Mouse (Mus musculus) myocyte (in vitro differentiated cells): ENCODE measurements around the gene Cdk5rap3. TPM values are rescaled to one million over a fixed set of nuclear protein-coding genes. Genes with fewer than 3 reads are reported as not detected.

Source experiments
- H3K27me3 ChIP-seq: one replicate; pipeline ENCODE4 v1.6.1; 2011; ENCODE audit not compliant: control insufficient read depth, insufficient read depth, insufficient read length
- H3K36me3 ChIP-seq: one replicate; pipeline ENCODE4 v1.6.1; 2011; ENCODE audit not compliant: control insufficient read depth, insufficient read depth
- H3K4me2 ChIP-seq: one replicate; pipeline ENCODE4 v1.6.1; 2011; ENCODE audit warnings: low read depth, control low read depth
- H3K4me3 ChIP-seq: one replicate; pipeline ENCODE4 v1.5.1; 2011; ENCODE audit warnings: mild to moderate bottlenecking, control low read depth, moderate library complexity
- H3K79me2 ChIP-seq: one replicate; pipeline ENCODE4 v1.6.1; 2011; ENCODE audit not compliant: control insufficient read depth, insufficient read depth
- H3ac ChIP-seq: one replicate; pipeline ENCODE4 v1.6.1; 2011; ENCODE audit not compliant: control insufficient read depth, insufficient read length
- CEBPB ChIP-seq: IDR thresholded peaks from 2 replicates; pipeline ENCODE4 v1.6.1; 2011; ENCODE audit warnings: mild to moderate bottlenecking, moderate library complexity; ENCODE audit not compliant: poor library complexity, insufficient read depth, severe bottlenecking
- E2F4 ChIP-seq: IDR thresholded peaks from one replicate; pipeline ENCODE4 v1.6.1; 2011; ENCODE audit warnings: mild to moderate bottlenecking, control low read depth, moderate library complexity; ENCODE audit not compliant: insufficient read depth
- MAX ChIP-seq: IDR thresholded peaks from one replicate; pipeline ENCODE4 v1.6.1; 2011; ENCODE audit warnings: low read depth, mild to moderate bottlenecking, control low read depth
- MYOD1 ChIP-seq, 3 experiments: IDR thresholded peaks; one replicate each; pipeline ENCODE4 v1.6.1; 2011; ENCODE audit warnings: control low read depth in 2 of 3, low read depth in 2 of 3, mild to moderate bottlenecking in 2 of 3, moderate library complexity in 1 of 3; ENCODE audit not compliant: insufficient read length in 2 of 3, control insufficient read depth in 1 of 3
- MYOG ChIP-seq, 3 experiments: IDR thresholded peaks; one replicate each; pipeline ENCODE4 v1.6.1; 2011; ENCODE audit warnings: control low read depth in 2 of 3, low read depth in 2 of 3, mild to moderate bottlenecking in 2 of 3; ENCODE audit not compliant: insufficient read length in 2 of 3, control insufficient read depth in 1 of 3, insufficient read depth in 1 of 3
- POLR2A ChIP-seq: IDR thresholded peaks from one replicate; pipeline ENCODE4 v1.6.1; 2011; ENCODE audit warnings: low read depth, mild to moderate bottlenecking, control low read depth, moderate library complexity; ENCODE audit not compliant: insufficient read length
- POLR2AphosphoS2 ChIP-seq: IDR thresholded peaks from one replicate; pipeline ENCODE4 v1.6.1; 2011; ENCODE audit warnings: low read depth, control low read depth; ENCODE audit not compliant: insufficient read length
- REST ChIP-seq: IDR thresholded peaks from one replicate; pipeline ENCODE4 v1.6.1; 2011; ENCODE audit warnings: mild to moderate bottlenecking, control low read depth, moderate library complexity; ENCODE audit not compliant: insufficient read depth, insufficient read length
- TCF12 ChIP-seq: IDR thresholded peaks from one replicate; pipeline ENCODE4 v1.6.1; 2011; ENCODE audit warnings: mild to moderate bottlenecking, control low read depth; ENCODE audit not compliant: poor library complexity, insufficient read depth, severe bottlenecking
- TCF3 ChIP-seq: IDR thresholded peaks from one replicate; pipeline ENCODE4 v1.6.1; 2011; ENCODE audit warnings: low read depth, control low read depth; ENCODE audit not compliant: insufficient read length
- USF1 ChIP-seq: IDR thresholded peaks from one replicate; pipeline ENCODE4 v1.6.1; 2011; ENCODE audit warnings: low read depth, mild to moderate bottlenecking, control low read depth, moderate library complexity
- polyA plus RNA-seq: library from polyadenylated mRNA; unstranded; fragments of >200 nt; fragmentation: generic; extraction: Trizol; gene quantifications from one replicate; pipeline ENCODE4 v1.2.1, GENCODE M21; 2012; ENCODE audit warnings: missing spikeins

Gene Cdk5rap3
- polyA plus RNA-seq, 1 experiment, result 65.8 TPM

DNA sequence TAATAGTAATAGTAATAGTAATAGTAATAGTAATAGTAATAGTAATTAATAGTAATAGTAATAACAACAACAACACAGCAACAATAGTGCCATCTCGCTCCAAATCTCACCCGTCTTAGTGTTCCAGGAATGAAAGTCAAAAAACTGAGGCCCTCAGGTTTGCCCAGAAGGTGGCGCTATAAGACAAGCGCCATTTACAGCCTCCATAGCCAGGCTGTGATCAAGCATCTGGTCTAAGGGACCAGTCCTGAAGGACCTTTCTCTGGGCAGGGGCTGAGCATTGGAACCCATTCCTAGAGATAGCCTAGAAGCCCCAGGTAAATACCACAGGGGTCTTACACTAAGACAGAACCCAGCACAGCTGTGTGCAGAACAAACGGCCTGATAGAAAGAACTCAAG is 49.1 kb downstream of the Cdk5rap3 start:
- H3K36me3 ChIP-seq, result no peaks in the 10 kb centered on the region
- TF ChIP-seq TCF3, result no peak
- H3K27me3 ChIP-seq, result no peaks in the 10 kb centered on the region
- no peaks in the 10 kb centered on the region for H3K79me2 ChIP-seq
- no peak overlapping the region for H3K4me3 ChIP-seq
- H3K4me2 ChIP-seq, result peak overlapping the region; percentile 24
- no peak overlapping the region for H3ac ChIP-seq

DNA sequence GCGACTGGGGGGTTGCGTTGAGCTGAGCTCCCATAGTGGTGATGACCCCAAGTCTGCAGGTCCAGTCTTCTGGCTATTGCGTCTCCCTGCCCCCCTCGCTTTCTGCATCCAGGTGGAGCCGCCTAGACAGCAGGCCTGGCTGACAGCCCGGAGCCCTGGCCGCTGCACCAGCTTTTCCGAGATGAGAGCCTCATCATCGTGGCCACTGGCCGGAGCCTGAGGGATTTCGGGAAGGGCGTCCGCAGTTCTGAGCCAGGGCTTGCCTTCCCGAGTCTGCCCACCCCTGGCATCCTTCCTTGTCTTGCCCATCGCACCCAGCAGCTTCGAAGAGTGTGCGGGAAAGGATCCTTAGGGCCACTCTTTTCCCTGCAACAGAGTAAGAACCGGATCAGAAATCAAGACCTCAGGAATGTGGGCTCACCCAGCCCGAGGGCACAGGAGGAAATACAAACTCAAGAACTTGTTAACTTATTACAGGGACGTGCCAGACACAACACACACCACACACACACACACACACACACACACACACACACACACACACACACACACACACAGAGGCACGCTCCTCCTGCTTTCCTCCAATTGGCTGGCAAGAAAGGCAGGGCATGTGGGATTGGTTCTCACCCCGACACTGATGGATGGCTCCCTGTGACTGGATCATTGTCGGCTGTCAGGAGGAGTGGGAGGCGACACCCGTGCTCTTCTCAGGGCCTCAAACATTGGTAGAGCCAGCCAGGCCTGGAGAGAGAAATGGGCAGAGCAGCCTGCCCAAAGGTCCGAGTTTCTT is 52.9 kb downstream of the Cdk5rap3 start:
- H3K4me3 ChIP-seq, result no peak overlapping the region
- peak overlapping the region; percentile 72 for H3K4me2 ChIP-seq
- TF ChIP-seq POLR2A (peak; percentile 53), POLR2AphosphoS2 (no peak)
- H3K27me3 ChIP-seq, result no peaks in the 10 kb centered on the region
- no peak overlapping the region for H3ac ChIP-seq
- H3K36me3 ChIP-seq, result no peaks in the 10 kb centered on the region
- H3K79me2 ChIP-seq, result no peaks in the 10 kb centered on the region

DNA sequence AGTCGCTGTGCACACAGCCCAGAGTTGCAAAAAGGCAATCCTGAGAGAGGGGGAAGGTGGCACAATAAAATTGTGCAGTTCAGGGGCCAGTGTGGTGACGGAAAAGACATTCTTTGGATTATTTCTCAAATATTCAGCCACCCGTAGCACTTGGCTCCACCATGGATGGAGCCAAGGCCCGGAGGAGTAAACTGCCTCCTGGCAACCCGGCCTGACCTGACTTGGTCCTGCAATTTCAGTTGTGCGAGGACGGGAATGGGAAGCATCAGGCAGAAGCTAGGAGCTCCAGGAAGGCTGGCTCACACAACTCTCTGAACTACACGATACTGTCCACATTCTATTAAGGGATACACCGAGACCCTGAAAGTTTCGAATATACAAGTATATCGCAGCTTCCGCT is 53.8 kb downstream of the Cdk5rap3 start:
- Histone ChIP-seq H3K4me2 (peak overlapping the region; percentile 93), H3K36me3 (no peaks in the 10 kb centered on the region), H3ac (no peak overlapping the region), H3K4me3 (peak overlapping the region; percentile 28), H3K27me3 (no peaks in the 10 kb centered on the region), H3K79me2 (no peaks in the 10 kb centered on the region)
- TF ChIP-seq TCF3 (no peak), POLR2AphosphoS2 (no peak)

DNA sequence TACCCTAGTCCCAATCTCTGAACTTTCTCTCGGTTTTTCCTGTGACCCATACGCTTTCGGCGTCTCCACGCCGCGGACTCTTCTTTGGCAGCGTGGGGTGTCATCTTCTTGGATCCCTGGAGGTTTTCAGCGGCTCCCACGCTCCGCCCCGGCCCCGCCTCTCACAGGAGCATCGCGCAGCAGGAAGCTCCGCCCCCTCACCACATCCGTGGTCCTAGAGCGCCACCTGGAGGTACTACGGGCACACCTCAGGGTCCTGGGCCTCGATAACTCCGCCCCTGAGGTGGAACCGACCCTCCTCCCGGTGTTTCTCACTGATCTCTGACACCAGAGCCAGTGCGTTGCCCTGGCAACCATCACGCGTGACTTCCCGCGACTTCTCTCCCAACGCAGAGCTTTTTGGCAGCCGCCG is 54.4 kb downstream of the Cdk5rap3 start:
- no peaks in the 10 kb centered on the region for H3K27me3 ChIP-seq
- peak; percentile 62 for TF ChIP-seq POLR2AphosphoS2
- no peak for TF ChIP-seq E2F4
- TF ChIP-seq MYOG (IDR thresholded peaks at IDR 0.05; ENCODE audit: control insufficient read depth in 1 of 3, insufficient read depth in 1 of 3, insufficient read length in 2 of 3, low read depth in 2 of 3), result no peak
- TF ChIP-seq TCF3, result no peak
- peak; percentile 30 for TF ChIP-seq POLR2A
- no peak for TF ChIP-seq MYOD1 (IDR thresholded peaks at IDR 0.05; ENCODE audit: control insufficient read depth in 1 of 3, insufficient read length in 2 of 3, low read depth in 2 of 3)
- no peak for TF ChIP-seq CEBPB
- H3K4me2 ChIP-seq, result peak overlapping the region; percentile 93
- no peaks in the 10 kb centered on the region for H3K79me2 ChIP-seq
- H3ac ChIP-seq, result no peak overlapping the region
- H3K36me3 ChIP-seq, result no peaks in the 10 kb centered on the region
- peak overlapping the region; percentile 28 for H3K4me3 ChIP-seq

DNA sequence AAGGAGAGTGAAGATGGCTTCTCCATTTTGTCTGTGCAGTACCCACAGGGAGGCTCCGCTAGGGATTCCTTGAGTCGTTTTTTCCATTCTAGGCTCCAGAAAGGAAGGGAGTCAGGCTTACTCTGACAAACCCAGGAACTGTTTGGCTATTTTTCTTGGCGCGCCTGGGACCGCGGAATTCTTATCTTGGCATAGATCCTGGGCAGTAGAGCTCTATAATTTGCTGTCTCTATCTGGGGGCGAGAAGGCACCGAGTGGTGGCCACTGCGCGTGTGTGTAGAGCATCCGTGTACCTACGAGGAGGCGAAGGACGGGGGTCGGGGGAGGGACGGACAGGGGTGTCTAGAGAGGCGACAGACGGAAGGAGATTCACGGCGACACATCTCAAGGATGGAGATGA is 54.9 kb downstream of the Cdk5rap3 start:
- Histone ChIP-seq H3K36me3 (no peaks in the 10 kb centered on the region), H3K27me3 (no peaks in the 10 kb centered on the region), H3K4me3 (peak overlapping the region; percentile 28), H3ac (no peak overlapping the region), H3K79me2 (no peaks in the 10 kb centered on the region), H3K4me2 (peak overlapping the region; percentile 93)
- TF ChIP-seq MYOG (IDR thresholded peaks at IDR 0.05; ENCODE audit: control insufficient read depth in 1 of 3, insufficient read depth in 1 of 3, insufficient read length in 2 of 3, low read depth in 2 of 3) (no peak), TCF3 (no peak), TCF12 (no peak), MYOD1 (IDR thresholded peaks at IDR 0.05; ENCODE audit: control insufficient read depth in 1 of 3, insufficient read length in 2 of 3, low read depth in 2 of 3) (no peak), MAX (no peak), E2F4 (no peak), REST (no peak), USF1 (no peak)

DNA sequence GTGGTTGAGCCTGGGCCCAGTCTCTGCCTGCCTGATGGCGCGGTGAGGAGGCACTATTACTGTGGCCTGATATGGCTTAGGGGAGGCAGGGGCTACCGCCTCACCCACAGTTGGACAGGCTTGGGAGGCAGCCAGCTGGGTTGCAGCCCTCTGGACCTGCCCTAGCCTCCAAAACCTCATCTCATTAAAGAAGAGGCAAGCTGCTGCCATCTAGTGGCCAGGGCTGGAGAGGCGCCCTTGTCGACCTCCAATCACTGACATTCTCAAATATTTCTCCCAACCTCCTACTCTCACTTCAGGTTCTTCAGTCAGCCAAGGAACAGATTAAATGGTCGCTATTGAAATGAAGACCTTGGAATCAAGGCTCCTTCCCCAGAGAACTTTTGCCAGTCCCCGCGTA is 55.7 kb downstream of the Cdk5rap3 start:
- H3K4me3 ChIP-seq, result peak overlapping the region; percentile 28
- TF ChIP-seq TCF12 (no peak), MAX (no peak), REST (no peak), POLR2A (no peak), MYOG (IDR thresholded peaks at IDR 0.05; ENCODE audit: control insufficient read depth in 1 of 3, insufficient read depth in 1 of 3, insufficient read length in 2 of 3, low read depth in 2 of 3) (no peak), POLR2AphosphoS2 (peak; percentile 53), MYOD1 (IDR thresholded peaks at IDR 0.05; ENCODE audit: control insufficient read depth in 1 of 3, insufficient read length in 2 of 3, low read depth in 2 of 3) (peak in 1 of 3 experiments; percentile 24)
- no peak overlapping the region for H3ac ChIP-seq
- H3K27me3 ChIP-seq, result no peaks in the 10 kb centered on the region
- no peaks in the 10 kb centered on the region for H3K36me3 ChIP-seq
- H3K79me2 ChIP-seq, result no peaks in the 10 kb centered on the region
- peak overlapping the region; percentile 93 for H3K4me2 ChIP-seq
